Mouse (Mus musculus) testis, adult 2 months (tissue): ENCODE data around the gene Fut8.

Experiments used
- CTCF ChIP-seq: fragments of 200-500 bp; IDR thresholded peaks from 2 replicates; pipeline ENCODE4 v1.5.1; 2012; ENCODE audit warnings: low read depth, mild to moderate bottlenecking, inconsistent platforms, low read length, moderate library complexity; ENCODE audit not compliant: control insufficient read depth, insufficient read depth, insufficient replicate concordance
- POLR2A ChIP-seq: fragments of 200-500 bp; IDR thresholded peaks from 2 replicates; pipeline ENCODE4 v1.6.1; 2012; ENCODE audit warnings: low read depth, mild to moderate bottlenecking, inconsistent platforms, low read length, moderate library complexity; ENCODE audit not compliant: control insufficient read depth

DNA sequence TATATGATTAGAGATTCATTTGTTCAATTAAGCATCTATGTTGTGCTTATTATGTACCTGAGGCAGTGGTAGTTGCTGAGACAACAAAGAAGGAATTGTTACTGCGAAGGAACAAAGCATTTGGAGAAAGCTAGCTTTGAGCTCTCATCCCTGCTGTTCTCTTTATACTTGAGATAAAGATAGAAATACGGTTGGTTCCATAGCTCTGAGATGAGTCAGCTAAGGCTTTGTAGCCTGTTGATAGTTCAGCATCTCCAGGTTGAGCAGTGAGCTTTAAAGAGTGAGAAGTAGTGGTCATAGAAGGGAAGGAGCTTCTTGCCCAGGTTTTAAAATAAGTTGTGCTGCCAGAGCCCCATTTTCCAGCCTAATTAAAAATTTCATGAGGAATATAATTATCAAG, 198.8 kb downstream of the Fut8 start:
- TF ChIP-seq CTCF = no peak
- no peak for TF ChIP-seq POLR2A
